Mouse (Mus musculus) embryo, embryonic 10 days (tissue): ENCODE data around the gene Lep.

Experiments
- DNase-seq: peaks from one replicate; pipeline ENCODE4 v3.0.0-alpha.2; 2015; ENCODE audit warnings: low spot score

Lep gene

GRCm38 (mm10) chr6:29059846-29060685 is at the start of gene Lep:
Gene Lep, plus strand, starts transcription at chr6:29060220.
- DNase-seq, result no peak

- DNase-seq, result no peak
Measured at GRCm38 (mm10) chr6:29011651-29012050, 48.4 kb upstream of the Lep start.

- DNase-seq, result no peak
Measured at GRCm38 (mm10) chr6:29013216-29013615, 46.8 kb upstream of the Lep start.

- peak; percentile 24 for DNase-seq
Measured at GRCm38 (mm10) chr6:29016891-29017412, 43.1 kb upstream of the Lep start.

GRCm38 (mm10) chr6:29019756-29020720 is 40.0 kb upstream of the Lep start:
- no peak for DNase-seq

- no peak for DNase-seq
Measured at GRCm38 (mm10) chr6:29020937-29021336, 39.1 kb upstream of the Lep start.

GRCm38 (mm10) chr6:29021501-29021900 is 38.5 kb upstream of the Lep start:
- no peak for DNase-seq

GRCm38 (mm10) chr6:29022115-29022514 is 37.9 kb upstream of the Lep start:
- DNase-seq, result no peak

GRCm38 (mm10) chr6:29023206-29023967 is 36.6 kb upstream of the Lep start:
- DNase-seq, result peak; percentile 83

GRCm38 (mm10) chr6:29024000-29024417 is 36.0 kb upstream of the Lep start:
- peak; percentile 95 for DNase-seq

GRCm38 (mm10) chr6:29025796-29026482 is 34.1 kb upstream of the Lep start:
- DNase-seq, result no peak

- no peak for DNase-seq
Measured at GRCm38 (mm10) chr6:29026766-29027165, 33.3 kb upstream of the Lep start.

- DNase-seq, result no peak
Measured at GRCm38 (mm10) chr6:29028129-29028528, 31.9 kb upstream of the Lep start.

GRCm38 (mm10) chr6:29029521-29029920 is 30.5 kb upstream of the Lep start:
- DNase-seq, result no peak

- DNase-seq, result no peak
Measured at GRCm38 (mm10) chr6:29031216-29031615, 28.8 kb upstream of the Lep start.

GRCm38 (mm10) chr6:29031704-29032310 is 28.2 kb upstream of the Lep start:
- DNase-seq, result no peak

- DNase-seq, result no peak
Measured at GRCm38 (mm10) chr6:29032411-29032810, 27.6 kb upstream of the Lep start.

- no peak for DNase-seq
Measured at GRCm38 (mm10) chr6:29033981-29034646, 25.9 kb upstream of the Lep start.

GRCm38 (mm10) chr6:29036698-29037097 is 23.3 kb upstream of the Lep start:
- no peak for DNase-seq

GRCm38 (mm10) chr6:29040266-29040665 is 19.8 kb upstream of the Lep start:
- DNase-seq, result no peak
